Mouse (Mus musculus) spleen, adult 2 months (tissue): Measurements from ENCODE around the gene Ccnl2. TPM values are rescaled to one million over a fixed set of nuclear protein-coding genes. Genes with fewer than 3 reads are reported as not detected.

Source experiments
- DNase-seq, 2 experiments: peaks; one replicate each; pipeline versions ENCODE4 v3.0.0 to v3.0.0-alpha.2; 2012 to 2021; ENCODE audit warnings: low spot score in 2 of 2, low read depth in 1 of 2
- H3K27ac ChIP-seq: fragments of 200-500 bp; 2 replicates; pipeline ENCODE4 v1.5.1; 2012; ENCODE audit warnings: low read length, inconsistent platforms; ENCODE audit not compliant: insufficient read depth
- H3K27me3 ChIP-seq: fragments of 200-500 bp; 2 replicates; pipeline ENCODE4 v1.6.1; 2012; ENCODE audit warnings: mild to moderate bottlenecking, moderate library complexity, low read length, inconsistent platforms; ENCODE audit not compliant: control insufficient read depth, insufficient read depth
- H3K36me3 ChIP-seq: fragments of 200-500 bp; 2 replicates; pipeline ENCODE4 v1.6.1; 2012; ENCODE audit warnings: mild to moderate bottlenecking, low read length, inconsistent platforms; ENCODE audit not compliant: control insufficient read depth, insufficient read depth
- H3K4me1 ChIP-seq: fragments of 200-500 bp; 2 replicates; pipeline ENCODE4 v1.6.1; 2011; ENCODE audit warnings: inconsistent platforms; ENCODE audit not compliant: control insufficient read depth, insufficient read depth, insufficient read length
- H3K4me3 ChIP-seq: fragments of 200-500 bp; 2 replicates; pipeline ENCODE4 v1.5.1; 2011; ENCODE audit warnings: mild to moderate bottlenecking, inconsistent platforms; ENCODE audit not compliant: insufficient read depth, insufficient read length; ENCODE audit errors: extremely low read depth
- CTCF ChIP-seq: fragments of 200-500 bp; IDR thresholded peaks from 2 replicates; pipeline ENCODE4 v1.5.1; 2011; ENCODE audit warnings: mild to moderate bottlenecking, inconsistent platforms; ENCODE audit not compliant: insufficient read depth, insufficient read length, insufficient replicate concordance; ENCODE audit errors: extremely low read depth
- POLR2A ChIP-seq: fragments of 200-500 bp; IDR thresholded peaks from 2 replicates; pipeline ENCODE4 v1.6.1; 2011; ENCODE audit warnings: low read depth, low read length, inconsistent platforms
- WGBS: fragments of 180-500 bp; shearing (Covaris S2); methylation state at CpG from one replicate; pipeline ENCODE4 v1.1.7; 2018; 5-methylcytosine and 5-hydroxymethylcytosine counted together
- polyA plus RNA-seq: library from polyadenylated mRNA; depleted of rRNA; stranded (reverse); fragments of >200 nt; gene quantifications from 2 replicates; pipeline ENCODE4 v1.2.3, GENCODE M21; 2012

Ccnl2 gene
- polyA plus RNA-seq, 1 experiment, result 56.2 TPM

GRCm38 (mm10) chr4:155837404-155838010 is 25.2 kb downstream of the Ccnl2 start:
- no peak overlapping the region for H3K4me3 ChIP-seq

GRCm38 (mm10) chr4:155838187-155839153 is 26.2 kb downstream of the Ccnl2 start:
- no peak overlapping the region for H3K4me3 ChIP-seq
- no peaks in the 10 kb centered on the region for H3K36me3 ChIP-seq
- WGBS, result 71% methylated on average over 8 of the region's 8 CpGs
- H3K4me1 ChIP-seq, result peaks cover 13% of the 10 kb centered on the region; the same call in 1 of the 2 replicates
- H3K27me3 ChIP-seq, result no peaks in the 10 kb centered on the region
- TF ChIP-seq CTCF (no peak), POLR2A (no peak)
- no peak for DNase-seq
- H3K27ac ChIP-seq, result peak overlapping the region; percentile 28

More at GRCm38 (mm10) chr4:155837404-155838010, 25.2 kb downstream of the Ccnl2 start:
- H3K27me3 ChIP-seq, result no peaks in the 10 kb centered on the region
- peak overlapping the region; percentile 28; the same call in 1 of the 2 replicates for H3K27ac ChIP-seq
- H3K4me1 ChIP-seq, result peaks cover 14% of the 10 kb centered on the region; the same call in 1 of the 2 replicates
- H3K36me3 ChIP-seq, result no peaks in the 10 kb centered on the region
- DNase-seq, result no peak
- WGBS, result 31% methylated on average over 11 of the region's 11 CpGs
- TF ChIP-seq CTCF (no peak), POLR2A (no peak)

- DNase-seq, result no peak
- peak within 1 kb of the TSS; percentile 53; the same call in 1 of the 2 replicates for H3K4me3 ChIP-seq
- WGBS, result 73% methylated on average over 16 of the region's 16 CpGs
These were observed 27.2 kb downstream of the Ccnl2 start, which contains the start of gene Mxra8 for GRCm38 (mm10) chr4:155839483-155839910. Mxra8 (plus strand) TSS chr4:155839680.

GRCm38 (mm10) chr4:155840076-155841002 is 28.1 kb downstream of the Ccnl2 start:
- 24% methylated on average over 8 of the region's 8 CpGs for WGBS
- Histone ChIP-seq H3K27me3 (no peaks in the 10 kb centered on the region), H3K4me3 (peak overlapping the region; percentile 53), H3K27ac (peak overlapping the region; percentile 71), H3K36me3 (no peaks in the 10 kb centered on the region), H3K4me1 (peaks cover 13% of the 10 kb centered on the region; the same call in 1 of the 2 replicates)
- TF ChIP-seq POLR2A (no peak), CTCF (no peak)
- no peak for DNase-seq

More at GRCm38 (mm10) chr4:155839483-155839910, 27.2 kb downstream of the Ccnl2 start, which contains the start of gene Mxra8:
- Histone ChIP-seq H3K27me3 (no peaks in the 10 kb centered on the region), H3K4me1 (peaks cover 13% of the 10 kb centered on the region; the same call in 1 of the 2 replicates), H3K27ac (peak within 1 kb of the TSS; percentile 71), H3K36me3 (no peaks in the 10 kb centered on the region)
- TF ChIP-seq CTCF (no peak), POLR2A (no peak)

GRCm38 (mm10) chr4:155841003-155841454 is 28.7 kb downstream of the Ccnl2 start:
- Histone ChIP-seq H3K4me3 (peak overlapping the region; percentile 53), H3K27me3 (no peaks in the 10 kb centered on the region), H3K4me1 (peaks cover 13% of the 10 kb centered on the region; the same call in 1 of the 2 replicates), H3K36me3 (no peaks in the 10 kb centered on the region), H3K27ac (peak overlapping the region; percentile 48)
- no peak for TF ChIP-seq POLR2A
- TF ChIP-seq CTCF, result peak; percentile 5; the same call in 1 of the 2 replicates
- 2% methylated on average over 32 of the region's 32 CpGs for WGBS
- DNase-seq, result peak; percentile 61 to 69
